Mouse (Mus musculus) heart, embryonic 12.5 days (tissue): ENCODE results near the gene Gna12. TPM values are rescaled to one million over a fixed set of nuclear protein-coding genes. Genes with fewer than 3 reads are reported as not detected.

Source experiments
- ATAC-seq: fragments of 200-750 bp; cut with Nextera tagmentation; 2 replicates; pipeline ENCODE4 v1.8.0; 2017; ENCODE audit warnings: moderate TSS enrichment, moderate library complexity; ENCODE audit not compliant: insufficient number of reproducible peaks, low FRiP score
- H3K27ac ChIP-seq: fragments of 300-500 bp; sonication (generic); 2 replicates; pipeline ENCODE4 v1.5.1; 2016; ENCODE audit warnings: mild to moderate bottlenecking, moderate library complexity; ENCODE audit not compliant: poor library complexity, severe bottlenecking
- H3K27me3 ChIP-seq: fragments of 300-500 bp; sonication (generic); replicated peaks from 2 replicates; pipeline ENCODE4 v1.6.1; 2016; ENCODE audit warnings: mild to moderate bottlenecking, moderate library complexity
- H3K36me3 ChIP-seq: fragments of 300-500 bp; sonication (generic); 2 replicates; pipeline ENCODE4 v1.6.1; 2016; ENCODE audit warnings: mild to moderate bottlenecking, moderate library complexity
- H3K4me1 ChIP-seq: fragments of 300-500 bp; sonication (generic); replicated peaks from 2 replicates; pipeline ENCODE4 v1.6.1; 2016; ENCODE audit warnings: mild to moderate bottlenecking
- H3K4me2 ChIP-seq: fragments of 300-500 bp; sonication (generic); 2 replicates; pipeline ENCODE4 v1.6.1; 2016; ENCODE audit warnings: mild to moderate bottlenecking, moderate library complexity
- H3K4me3 ChIP-seq: fragments of 300-500 bp; sonication (generic); 2 replicates; pipeline ENCODE4 v1.5.1; 2016; ENCODE audit warnings: mild to moderate bottlenecking
- H3K9ac ChIP-seq: fragments of 300-500 bp; sonication (generic); 2 replicates; pipeline ENCODE4 v1.6.1; 2016; ENCODE audit warnings: mild to moderate bottlenecking, moderate library complexity
- H3K9me3 ChIP-seq: fragments of 300-500 bp; sonication (generic); replicated peaks from 2 replicates; pipeline ENCODE4 v1.6.1; 2016; ENCODE audit warnings: mild to moderate bottlenecking, moderate library complexity
- WGBS: fragments of 180-500 bp; shearing (Covaris S2); methylation state at CpG from one replicate; pipeline ENCODE4 v1.1.7; 2016; 5-methylcytosine and 5-hydroxymethylcytosine counted together
- polyA plus RNA-seq: library from polyadenylated mRNA; unstranded; fragments of >200 nt; fragmentation: Nextera tagmentation; extraction: Ambion mirVana; gene quantifications from 2 replicates; pipeline ENCODE4 v1.2.1, GENCODE M21; 2016

Gene Gna12
- polyA plus RNA-seq, 1 experiment from 2014 or later, result 48.5 TPM

GRCm38 (mm10) chr5:140827413-140827812 is 2.8 kb downstream of the Gna12 start:
- 47% methylated on average over 2 of the region's 2 CpGs for WGBS
- Histone ChIP-seq H3K27me3 (no peaks in the 10 kb centered on the region), H3K4me3 (no peak overlapping the region), H3K9ac (peak overlapping the region; percentile 54; the same call in 1 of the 2 replicates), H3K9me3 (no peaks in the 10 kb centered on the region), H3K36me3 (peaks cover 7% of the 10 kb centered on the region), H3K4me2 (peak overlapping the region; percentile 92), H3K27ac (peak overlapping the region; percentile 60), H3K4me1 (peaks cover 64% of the 10 kb centered on the region)
- no peak for ATAC-seq

- H3K9ac ChIP-seq, result peak overlapping the region; percentile 22; the same call in 1 of the 2 replicates
- H3K9me3 ChIP-seq, result no peaks in the 10 kb centered on the region
- WGBS, result 7% methylated on average over 1 of the region's 1 CpGs
- H3K4me1 ChIP-seq, result peaks cover 70% of the 10 kb centered on the region
- H3K27me3 ChIP-seq, result no peaks in the 10 kb centered on the region
- H3K36me3 ChIP-seq, result peaks cover 7% of the 10 kb centered on the region
- no peak overlapping the region for H3K4me3 ChIP-seq
- H3K27ac ChIP-seq, result peak overlapping the region; percentile 60
- ATAC-seq, result no peak
- peak overlapping the region; percentile 17; the same call in 1 of the 2 replicates for H3K4me2 ChIP-seq
Observed at GRCm38 (mm10) chr5:140826796-140827195, 3.4 kb downstream of the Gna12 start.

- ATAC-seq, result no peak
- 94% methylated on average over 1 of the region's 1 CpGs for WGBS
- Histone ChIP-seq H3K4me2 (no peak overlapping the region), H3K4me1 (peaks cover 75% of the 10 kb centered on the region), H3K9me3 (no peaks in the 10 kb centered on the region), H3K4me3 (no peak overlapping the region), H3K9ac (no peak overlapping the region), H3K27ac (no peak overlapping the region), H3K36me3 (peaks cover 7% of the 10 kb centered on the region), H3K27me3 (no peaks in the 10 kb centered on the region)
Observed at GRCm38 (mm10) chr5:140826118-140826517, 4.1 kb downstream of the Gna12 start.

GRCm38 (mm10) chr5:140824126-140824525 is 6.1 kb downstream of the Gna12 start:
- 46% methylated on average over 7 of the region's 7 CpGs for WGBS
- Histone ChIP-seq H3K4me1 (peaks cover 83% of the 10 kb centered on the region), H3K27me3 (no peaks in the 10 kb centered on the region), H3K27ac (no peak overlapping the region), H3K9ac (no peak overlapping the region), H3K36me3 (peaks cover 7% of the 10 kb centered on the region), H3K4me3 (no peak overlapping the region), H3K4me2 (no peak overlapping the region), H3K9me3 (no peaks in the 10 kb centered on the region)
- no peak for ATAC-seq

- Histone ChIP-seq H3K9ac (no peak overlapping the region), H3K4me2 (no peak overlapping the region), H3K27me3 (no peaks in the 10 kb centered on the region), H3K4me3 (no peak overlapping the region), H3K27ac (no peak overlapping the region), H3K9me3 (no peaks in the 10 kb centered on the region), H3K4me1 (peaks cover 83% of the 10 kb centered on the region), H3K36me3 (peaks cover 7% of the 10 kb centered on the region)
- ATAC-seq, result no peak
- 88% methylated on average over 2 of the region's 2 CpGs for WGBS
Observed at GRCm38 (mm10) chr5:140823386-140823785, 6.8 kb downstream of the Gna12 start.

GRCm38 (mm10) chr5:140821951-140822350 is 8.3 kb downstream of the Gna12 start:
- 73% methylated on average over 4 of the region's 4 CpGs for WGBS
- H3K27ac ChIP-seq, result no peak overlapping the region
- no peaks in the 10 kb centered on the region for H3K27me3 ChIP-seq
- H3K4me1 ChIP-seq, result peaks cover 74% of the 10 kb centered on the region
- no peak overlapping the region for H3K4me2 ChIP-seq
- no peaks in the 10 kb centered on the region for H3K9me3 ChIP-seq
- no peak for ATAC-seq
- H3K36me3 ChIP-seq, result peaks cover 7% of the 10 kb centered on the region
- H3K9ac ChIP-seq, result no peak overlapping the region
- H3K4me3 ChIP-seq, result no peak overlapping the region

- Histone ChIP-seq H3K27me3 (no peaks in the 10 kb centered on the region), H3K4me1 (peaks cover 76% of the 10 kb centered on the region), H3K36me3 (peaks cover 4% of the 10 kb centered on the region), H3K4me3 (no peak overlapping the region), H3K9me3 (no peaks in the 10 kb centered on the region), H3K27ac (no peak overlapping the region), H3K9ac (no peak overlapping the region), H3K4me2 (no peak overlapping the region)
- WGBS, result 77% methylated on average over 4 of the region's 4 CpGs
- no peak for ATAC-seq
Observed at GRCm38 (mm10) chr5:140820539-140820938, 9.7 kb downstream of the Gna12 start.

- H3K4me1 ChIP-seq, result peaks cover 82% of the 10 kb centered on the region
- H3K27me3 ChIP-seq, result no peaks in the 10 kb centered on the region
- no peak overlapping the region for H3K4me2 ChIP-seq
- no peaks in the 10 kb centered on the region for H3K9me3 ChIP-seq
- H3K27ac ChIP-seq, result no peak overlapping the region
- H3K4me3 ChIP-seq, result no peak overlapping the region
- no peaks in the 10 kb centered on the region for H3K36me3 ChIP-seq
- 71% methylated on average over 4 of the region's 4 CpGs for WGBS
- no peak overlapping the region for H3K9ac ChIP-seq
- no peak for ATAC-seq
Observed at GRCm38 (mm10) chr5:140819594-140819993, 10.6 kb downstream of the Gna12 start.

- Histone ChIP-seq H3K36me3 (no peaks in the 10 kb centered on the region), H3K4me3 (no peak overlapping the region), H3K27ac (no peak overlapping the region), H3K27me3 (no peaks in the 10 kb centered on the region), H3K9ac (no peak overlapping the region), H3K4me1 (peaks cover 84% of the 10 kb centered on the region), H3K4me2 (no peak overlapping the region), H3K9me3 (no peaks in the 10 kb centered on the region)
- ATAC-seq, result no peak
- WGBS, result 77% methylated on average over 5 of the region's 5 CpGs
Observed at GRCm38 (mm10) chr5:140818482-140819076, 11.7 kb downstream of the Gna12 start.

- Histone ChIP-seq H3K9ac (no peak overlapping the region), H3K27ac (no peak overlapping the region), H3K9me3 (no peaks in the 10 kb centered on the region), H3K4me3 (no peak overlapping the region), H3K27me3 (no peaks in the 10 kb centered on the region), H3K4me1 (peaks cover 86% of the 10 kb centered on the region), H3K4me2 (no peak overlapping the region), H3K36me3 (no peaks in the 10 kb centered on the region)
- WGBS, result 57% methylated on average over 6 of the region's 6 CpGs
- no peak for ATAC-seq
Observed at GRCm38 (mm10) chr5:140816950-140817568, 13.2 kb downstream of the Gna12 start.

- Histone ChIP-seq H3K4me1 (peaks cover 84% of the 10 kb centered on the region), H3K9ac (no peak overlapping the region), H3K9me3 (no peaks in the 10 kb centered on the region), H3K27ac (no peak overlapping the region), H3K4me3 (no peak overlapping the region), H3K27me3 (no peaks in the 10 kb centered on the region), H3K4me2 (no peak overlapping the region), H3K36me3 (no peaks in the 10 kb centered on the region)
- 70% methylated on average over 3 of the region's 3 CpGs for WGBS
- no peak for ATAC-seq
Observed at GRCm38 (mm10) chr5:140816008-140816407, 14.2 kb downstream of the Gna12 start.
